Mouse (Mus musculus) erythroid progenitor cell, adult 5-6 weeks (primary cell): ENCODE measurements around the gene Idh3g. TPM values are rescaled to one million over a fixed set of nuclear protein-coding genes. Genes with fewer than 3 reads are reported as not detected.
"Not testable (repeated sequence)": the region's sequence is repeated elsewhere in the genome, so short reads cannot be mapped to it uniquely, and the experiment has no call there.

Source experiments
- ATAC-seq: replicated peaks from 2 replicates; pipeline ENCODE4 v1.8.0; 2016; ENCODE audit warnings: moderate number of reproducible peaks, mild to moderate bottlenecking, moderate TSS enrichment, inconsistent platforms; ENCODE audit not compliant: poor library complexity, low FRiP score, severe bottlenecking
- total RNA-seq, 2 experiments: library from RNA; stranded (forward) in 1 of 2; stranded (reverse) in 1 of 2; fragments of 150-400 nt in 1 of 2; fragments of 186-747, 209-891 nt in 1 of 2; gene quantifications; 2 replicates each; pipeline versions ENCODE4 v1.2.3 to v1.2.4; 2015 to 2017; ENCODE audit warnings: low replicate concordance in 2 of 2

Idh3g gene
- total RNA-seq, 2 experiments from 2014 or later: 68.3 to 135 TPM

- ATAC-seq: no peak
Measured at GRCm38 (mm10) chrX:73758611-73759290, 27.9 kb downstream of the Idh3g start.

GRCm38 (mm10) chrX:73756334-73757140, 30.2 kb downstream of the Idh3g start, which contains the start of gene Plxnb3:
TSS of gene Plxnb3 (plus strand) at chrX:73757090.
- no peak for ATAC-seq

- no peak for ATAC-seq
Measured at GRCm38 (mm10) chrX:73748977-73749376, 37.7 kb downstream of the Idh3g start.

GRCm38 (mm10) chrX:73744774-73745481, 41.8 kb downstream of the Idh3g start:
- ATAC-seq: no peak

GRCm38 (mm10) chrX:73739841-73740240, 46.9 kb downstream of the Idh3g start:
- not testable (repeated sequence) for ATAC-seq

GRCm38 (mm10) chrX:73739151-73739550, 47.5 kb downstream of the Idh3g start:
- ATAC-seq: no peak

- no peak for ATAC-seq
Measured at GRCm38 (mm10) chrX:73738155-73738554, 48.5 kb downstream of the Idh3g start.

GRCm38 (mm10) chrX:73730908-73731307, 55.8 kb downstream of the Idh3g start:
- no peak for ATAC-seq

Other genes with a start within 250 kb of the Idh3g start
- not detected in 2 replicates for gene Dusp9, start 147.5 kb downstream of the Idh3g start, total RNA-seq (2015; ENCODE audit: low replicate concordance)
- gene Dusp9, start 147.5 kb downstream of the Idh3g start, total RNA-seq (2017; ENCODE audit: low replicate concordance): not detected in 2 replicates
- gene Pnck, start 126.8 kb downstream of the Idh3g start, total RNA-seq (2015; ENCODE audit: low replicate concordance): not detected in 2 replicates
- gene Pnck, start 126.8 kb downstream of the Idh3g start, total RNA-seq (2017; ENCODE audit: low replicate concordance): not detected in 2 replicates
- 1.3 and 1.4 TPM in 2 replicates for gene Slc6a8, start 113.7 kb downstream of the Idh3g start, total RNA-seq (2015; ENCODE audit: low replicate concordance)
- gene Slc6a8, start 113.7 kb downstream of the Idh3g start, total RNA-seq (2017; ENCODE audit: low replicate concordance): 0.51 TPM in 1 of 2 replicates, not detected in the other
- 110 and 144 TPM in 2 replicates for gene Bcap31, start 70.7 kb downstream of the Idh3g start, total RNA-seq (2015; ENCODE audit: low replicate concordance)
- gene Bcap31, start 70.7 kb downstream of the Idh3g start, total RNA-seq (2017; ENCODE audit: low replicate concordance): 56.3 and 68.2 TPM in 2 replicates
- 11.5 and 14.7 TPM in 2 replicates for gene Abcd1, start 70.3 kb downstream of the Idh3g start, total RNA-seq (2015; ENCODE audit: low replicate concordance)
- 1.7 and 3.8 TPM in 2 replicates for gene Abcd1, start 70.3 kb downstream of the Idh3g start, total RNA-seq (2017; ENCODE audit: low replicate concordance)
- not detected in 2 replicates for gene Plxnb3, start 29.8 kb downstream of the Idh3g start, total RNA-seq (2015; ENCODE audit: low replicate concordance)
- gene Plxnb3, start 29.8 kb downstream of the Idh3g start, total RNA-seq (2017; ENCODE audit: low replicate concordance): not detected in 2 replicates
- 6.7 TPM in 1 of 2 replicates, not detected in the other for gene Srpk3, start 12.5 kb downstream of the Idh3g start, total RNA-seq (2015; ENCODE audit: low replicate concordance)
- 1.9 and 2.6 TPM in 2 replicates for gene Srpk3, start 12.5 kb downstream of the Idh3g start, total RNA-seq (2017; ENCODE audit: low replicate concordance)
- gene Ssr4, start 131 bp upstream of the Idh3g start, total RNA-seq (2015; ENCODE audit: low replicate concordance): 115 and 124 TPM in 2 replicates
- 47.6 and 75.7 TPM in 2 replicates for gene Ssr4, start 131 bp upstream of the Idh3g start, total RNA-seq (2017; ENCODE audit: low replicate concordance)
- not detected in 2 replicates for gene Pdzd4, start 38.1 kb upstream of the Idh3g start, total RNA-seq (2015; ENCODE audit: low replicate concordance)
- not detected in 2 replicates for gene Pdzd4, start 38.1 kb upstream of the Idh3g start, total RNA-seq (2017; ENCODE audit: low replicate concordance)
- gene Avpr2, start 105.2 kb upstream of the Idh3g start, total RNA-seq (2015; ENCODE audit: low replicate concordance): not detected in 2 replicates
- gene Avpr2, start 105.2 kb upstream of the Idh3g start, total RNA-seq (2017; ENCODE audit: low replicate concordance): not detected in 2 replicates
- 6.8 and 10.5 TPM in 2 replicates for gene L1cam, start 109.2 kb upstream of the Idh3g start, total RNA-seq (2015; ENCODE audit: low replicate concordance)
- 0.23 and 1.3 TPM in 2 replicates for gene L1cam, start 109.2 kb upstream of the Idh3g start, total RNA-seq (2017; ENCODE audit: low replicate concordance)
- 12.2 and 16.9 TPM in 2 replicates for gene Arhgap4, start 135.0 kb upstream of the Idh3g start, total RNA-seq (2015; ENCODE audit: low replicate concordance)
- 14.5 and 21.0 TPM in 2 replicates for gene Arhgap4, start 135.0 kb upstream of the Idh3g start, total RNA-seq (2017; ENCODE audit: low replicate concordance)
- 17.7 and 34.8 TPM in 2 replicates for gene Naa10, start 135.0 kb upstream of the Idh3g start, total RNA-seq (2015; ENCODE audit: low replicate concordance)
- gene Naa10, start 135.0 kb upstream of the Idh3g start, total RNA-seq (2017; ENCODE audit: low replicate concordance): 14.7 and 25.9 TPM in 2 replicates
- gene Renbp, start 144.0 kb upstream of the Idh3g start, total RNA-seq (2015; ENCODE audit: low replicate concordance): 3.4 TPM in 1 of 2 replicates, not detected in the other
- 1.7 TPM in 1 of 2 replicates, not detected in the other for gene Renbp, start 144.0 kb upstream of the Idh3g start, total RNA-seq (2017; ENCODE audit: low replicate concordance)
- gene Hcfc1, start 179.5 kb upstream of the Idh3g start, total RNA-seq (2015; ENCODE audit: low replicate concordance): 192 and 209 TPM in 2 replicates
- gene Hcfc1, start 179.5 kb upstream of the Idh3g start, total RNA-seq (2017; ENCODE audit: low replicate concordance): 123 and 145 TPM in 2 replicates
- 81.3 and 83.6 TPM in 2 replicates for gene Irak1, start 237.0 kb upstream of the Idh3g start, total RNA-seq (2015; ENCODE audit: low replicate concordance)
- gene Irak1, start 237.0 kb upstream of the Idh3g start, total RNA-seq (2017; ENCODE audit: low replicate concordance): 58.8 and 59.3 TPM in 2 replicates